Mouse (Mus musculus) lung, adult 2 months (tissue): ENCODE data around the gene Vmn2r90.
"Not testable (repeated sequence)": the region's sequence is repeated elsewhere in the genome, so short reads cannot be mapped to it uniquely, and the experiment has no call there.

ENCODE experiments used
- CTCF ChIP-seq: fragments of 200-500 bp; IDR thresholded peaks from 2 replicates; pipeline ENCODE4 v1.5.1; 2011; ENCODE audit warnings: mild to moderate bottlenecking, low read length, control low read depth; ENCODE audit not compliant: insufficient read depth
- POLR2A ChIP-seq: fragments of 200-500 bp; IDR thresholded peaks from 2 replicates; pipeline ENCODE4 v1.6.1; 2011; ENCODE audit warnings: low read depth, mild to moderate bottlenecking, control low read depth, low read length, borderline replicate concordance; ENCODE audit errors: extremely low read depth

- TF ChIP-seq CTCF, POLR2A: not testable (repeated sequence)
These were observed 28.8 kb downstream of the Vmn2r90 start for GRCm38 (mm10) chr17:17732396-17732795.
